Mouse (Mus musculus): ENCODE results near the gene Rdh8.
"Not testable (repeated sequence)": the region's sequence is repeated elsewhere in the genome, so short reads cannot be mapped to it uniquely, and the experiment has no call there.

Gene Rdh8

DNA sequence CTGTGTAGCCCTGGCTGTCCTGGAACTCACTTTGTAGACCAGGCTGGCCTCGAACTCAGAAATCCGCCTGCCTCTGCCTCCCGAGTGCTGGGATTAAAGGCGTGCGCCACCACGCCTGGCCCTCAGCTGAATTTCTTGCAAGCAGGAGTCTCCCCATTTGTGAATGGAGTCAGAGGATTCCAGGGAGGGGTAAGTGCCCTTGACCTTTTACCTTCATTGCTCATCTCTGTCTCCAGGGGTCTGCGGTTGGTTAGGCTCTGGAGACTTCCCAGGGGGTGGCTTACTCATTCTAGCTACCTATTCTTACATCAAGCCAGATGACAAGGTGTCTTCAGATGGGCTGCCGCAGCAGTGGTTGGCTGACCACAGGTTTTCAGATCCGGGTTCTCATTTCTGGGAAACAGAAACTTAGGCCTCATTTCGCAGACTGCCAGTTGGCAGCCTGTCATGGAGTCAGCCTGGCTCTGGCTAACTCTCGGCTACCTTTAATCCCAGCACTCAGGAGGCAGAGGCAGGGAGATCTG lies 17.2 kb downstream of the Rdh8 start:
- DNase-seq (ENCODE audit: low read depth, low spot score): not testable (repeated sequence)

- no peak for DNase-seq (ENCODE audit: low read depth, low spot score)
Observed at GRCm38 (mm10) chr9:20837184-20837947, 19.1 kb downstream of the Rdh8 start.

GRCm38 (mm10) chr9:20838931-20839330 lies 20.6 kb downstream of the Rdh8 start:
- no peak for DNase-seq (ENCODE audit: low read depth, low spot score)

DNA sequence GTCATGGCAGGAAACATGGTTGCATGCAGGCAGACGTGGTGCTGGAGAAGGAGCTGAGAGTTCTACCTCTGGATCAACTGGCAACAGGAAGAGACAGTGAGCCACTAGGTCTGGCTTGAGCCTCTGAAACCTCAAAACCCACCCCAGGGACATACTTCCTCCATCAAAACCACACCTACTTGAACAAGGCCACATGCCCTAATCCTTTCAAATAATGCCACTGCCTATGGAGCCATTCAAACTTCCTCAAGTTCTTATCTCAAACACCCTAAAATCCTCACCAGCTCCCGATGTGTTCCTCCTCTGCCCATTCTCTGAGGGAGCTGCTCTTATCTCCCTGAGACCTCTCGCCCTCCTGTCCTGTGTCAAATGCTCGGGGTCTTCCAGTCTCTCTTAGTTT lies 23.9 kb downstream of the Rdh8 start:
- no peak for DNase-seq (ENCODE audit: low read depth, low spot score)

- DNase-seq (ENCODE audit: low read depth, low spot score): no peak
Observed at GRCm38 (mm10) chr9:20842670-20843069, 24.4 kb downstream of the Rdh8 start.

DNA sequence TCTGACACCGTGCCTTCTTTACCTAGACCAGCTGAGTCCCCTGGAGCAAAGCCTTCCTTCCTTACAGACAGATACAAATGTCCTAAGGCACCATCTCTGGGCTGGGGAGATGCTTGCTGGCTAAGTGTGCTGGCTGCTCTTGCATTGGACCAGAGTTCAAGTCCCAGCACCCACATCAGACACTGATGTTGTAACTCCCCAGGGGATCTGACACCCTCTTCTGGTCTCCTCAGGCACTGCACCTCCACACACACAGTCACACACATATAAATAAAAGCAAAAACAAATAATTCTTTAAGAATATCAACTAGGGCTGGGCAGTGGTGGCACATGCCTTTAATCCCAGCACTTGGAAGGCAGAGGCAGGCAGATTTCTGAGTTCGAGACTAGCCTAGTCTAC lies 31.9 kb downstream of the Rdh8 start:
- DNase-seq (ENCODE audit: low read depth, low spot score): no peak

- no peak for DNase-seq (ENCODE audit: low read depth, low spot score)
Observed at GRCm38 (mm10) chr9:20857131-20857530, 38.8 kb downstream of the Rdh8 start.

DNA sequence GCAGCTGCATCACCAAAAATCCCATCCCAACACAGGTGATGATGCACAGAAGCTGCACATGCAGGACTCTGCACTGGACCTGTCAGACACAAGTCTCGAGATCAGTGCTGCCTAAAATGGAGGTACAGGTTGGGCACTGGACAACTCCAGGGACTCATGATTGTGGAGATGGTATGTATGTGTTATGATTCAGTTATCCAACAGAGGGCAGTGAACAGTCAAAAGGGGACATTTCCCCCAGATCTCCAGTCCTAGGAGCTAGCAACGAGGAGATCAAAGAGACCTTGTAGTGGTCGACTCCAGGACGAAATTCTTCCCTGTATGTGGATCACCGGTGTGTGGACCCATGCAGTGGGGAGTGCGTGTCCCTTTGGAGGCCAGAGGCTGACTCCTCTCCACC lies 41.6 kb downstream of the Rdh8 start:
- no peak for DNase-seq (ENCODE audit: low read depth, low spot score)

DNA sequence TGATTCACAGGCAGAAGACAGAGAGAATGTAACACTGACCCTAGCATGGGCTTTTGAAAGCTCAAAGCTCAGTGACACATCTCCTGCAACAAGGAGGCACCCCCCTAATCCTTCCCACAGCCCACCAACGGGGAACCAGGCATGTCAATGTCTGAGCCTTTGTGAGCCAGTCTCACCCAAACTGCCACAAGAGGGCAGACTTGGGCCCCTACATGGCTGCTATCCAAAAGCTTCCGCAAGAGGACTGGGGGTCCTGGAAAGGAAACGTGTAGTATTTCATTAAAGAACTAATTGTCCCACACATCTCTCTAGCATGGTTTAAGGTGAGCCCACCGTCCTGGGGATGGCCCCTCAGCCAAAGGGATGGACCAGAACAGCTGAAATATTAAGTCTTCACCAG lies 43.5 kb downstream of the Rdh8 start:
- no peak for DNase-seq (ENCODE audit: low read depth, low spot score)

GRCm38 (mm10) chr9:20862225-20862624 lies 43.9 kb downstream of the Rdh8 start:
- DNase-seq (ENCODE audit: low read depth, low spot score): no peak

DNA sequence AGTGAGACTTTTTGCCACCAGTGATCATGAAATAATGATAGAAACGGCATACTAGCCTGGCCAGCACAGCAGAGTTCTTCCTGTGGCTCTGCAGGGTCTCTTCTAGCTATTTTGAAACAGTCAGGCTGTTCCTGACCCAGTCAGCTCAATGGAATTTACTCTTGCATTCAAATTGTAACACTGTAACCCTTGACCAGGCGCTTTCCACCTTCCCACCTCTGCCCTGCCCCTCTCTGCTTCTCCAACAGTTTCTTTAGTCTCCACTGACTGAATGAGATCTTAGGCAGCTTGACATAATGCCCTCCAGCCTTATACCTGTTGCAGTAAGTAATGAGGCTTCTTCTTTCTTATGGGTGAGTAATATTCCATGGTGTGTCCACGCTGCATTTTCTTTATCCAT lies 48.6 kb downstream of the Rdh8 start:
- DNase-seq (ENCODE audit: low read depth, low spot score): no peak

DNA sequence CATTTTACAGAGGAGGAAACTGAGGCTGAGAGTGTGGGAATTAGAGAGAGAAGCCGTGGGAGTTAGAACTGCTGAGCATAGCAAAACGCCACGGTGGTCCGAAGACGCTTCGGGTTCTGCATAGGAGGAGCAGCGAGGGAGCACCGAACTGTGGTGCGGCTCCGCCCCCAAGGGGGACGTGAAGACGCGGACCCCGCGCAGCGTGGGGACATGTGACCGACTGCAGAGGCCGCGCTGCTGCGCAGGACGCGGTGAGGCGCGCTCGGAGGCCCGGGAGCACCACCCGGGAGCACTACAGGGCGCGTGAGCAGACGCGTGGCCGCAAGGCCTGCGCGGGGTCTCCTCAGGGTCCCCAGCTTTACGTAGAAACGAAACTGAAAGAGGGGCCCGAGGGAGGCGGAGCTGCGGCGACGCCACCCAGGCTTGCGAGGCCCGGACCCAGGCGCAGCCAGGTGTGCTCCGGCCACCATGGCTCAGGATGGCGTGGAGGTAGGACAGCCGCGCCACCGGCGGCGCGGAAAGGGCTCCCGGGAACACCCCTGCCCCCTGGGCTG lies 50.2 kb downstream of the Rdh8 start, which contains the start of gene A230050P20Rik:
A230050P20Rik (plus strand) TSS at position 195 of the 554 bp plus-strand sequence.
- no peak for DNase-seq (ENCODE audit: low read depth, low spot score)

DNA sequence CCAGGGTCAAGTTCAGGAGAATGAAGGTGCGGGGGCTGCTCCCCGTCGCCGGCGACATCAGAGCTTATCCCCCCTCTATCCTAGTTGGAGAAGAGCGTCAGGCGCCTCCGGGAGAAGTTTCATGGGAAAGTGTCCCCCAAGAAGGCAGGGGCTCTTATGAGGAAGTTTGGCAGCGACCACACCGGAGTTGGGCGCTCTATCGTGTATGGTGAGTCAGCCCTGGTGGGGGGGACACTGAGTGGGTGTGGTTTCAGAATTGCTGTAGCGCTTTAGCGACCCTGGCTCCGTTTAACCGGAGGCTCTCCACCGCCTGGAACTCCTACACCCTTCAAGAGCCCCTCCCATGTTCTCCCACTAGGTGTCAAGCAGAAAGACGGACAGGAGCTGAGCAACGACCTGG lies 50.9 kb downstream of the Rdh8 start:
- DNase-seq (ENCODE audit: low read depth, low spot score): no peak

DNA sequence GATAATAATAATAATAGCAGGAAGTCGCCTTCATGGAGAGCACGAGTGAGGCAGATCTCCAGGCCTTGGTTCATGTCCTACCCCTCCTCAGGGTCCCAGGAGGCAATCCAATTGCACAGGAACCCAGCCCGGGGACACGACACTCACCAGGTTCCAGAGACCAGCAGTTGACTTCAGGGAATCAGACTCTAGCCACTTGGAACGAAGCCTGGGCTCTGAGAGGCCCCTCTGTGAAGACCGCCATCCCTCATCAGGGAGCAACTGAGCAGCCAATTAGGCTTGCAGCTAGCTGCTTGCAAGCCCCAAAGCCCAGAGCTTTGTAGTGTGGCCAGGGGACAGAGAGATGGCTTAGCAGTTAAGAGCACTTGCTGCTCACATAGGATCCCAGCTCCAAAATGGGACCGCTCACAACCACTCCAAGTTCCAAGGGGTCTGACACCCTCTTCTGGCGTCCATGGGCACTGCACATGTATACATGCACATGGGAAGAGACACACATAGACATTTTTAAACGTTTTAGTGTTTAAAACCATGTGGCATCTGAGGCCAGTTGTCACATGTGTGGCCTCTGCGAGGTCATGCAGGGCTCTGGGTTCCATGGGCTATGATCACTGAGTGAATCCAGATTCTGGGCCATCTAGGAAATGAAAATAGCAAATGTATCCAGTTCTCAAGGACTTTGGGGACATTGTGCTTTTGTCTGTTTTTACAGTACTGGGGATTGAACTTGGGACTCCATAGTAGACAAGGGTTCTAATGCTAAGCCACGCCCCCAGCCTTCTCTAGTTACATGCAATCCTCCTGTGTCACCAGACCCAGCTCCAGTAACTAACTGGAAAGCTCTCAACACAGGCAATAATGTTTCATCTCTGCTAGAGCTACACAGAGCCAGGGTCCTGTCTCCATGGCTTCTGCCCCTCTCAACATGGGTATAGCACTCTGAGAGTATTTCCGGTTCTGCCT lies 52.2 kb downstream of the Rdh8 start:
- no peak for DNase-seq (ENCODE audit: low read depth, low spot score)

DNA sequence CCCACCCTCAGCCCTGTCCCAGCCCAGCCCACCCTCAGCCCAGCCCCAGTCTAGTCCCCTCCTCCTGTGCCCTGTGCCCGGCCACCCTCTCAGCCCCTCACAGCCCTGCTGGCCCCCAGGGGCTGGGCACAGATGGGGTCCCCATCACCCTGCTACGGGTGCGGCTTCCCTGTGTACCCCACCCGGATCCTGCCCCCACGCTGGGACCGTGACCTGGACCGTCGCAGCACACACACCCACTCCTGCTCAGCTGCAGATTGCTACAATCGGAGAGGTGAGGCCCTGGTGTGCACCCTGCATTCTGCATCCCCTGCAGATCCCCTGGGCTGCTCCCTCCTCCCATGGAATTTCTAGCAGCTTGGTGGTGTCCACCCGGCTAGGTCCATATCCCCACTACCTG lies 54.7 kb downstream of the Rdh8 start:
- DNase-seq (ENCODE audit: low read depth, low spot score): no peak

DNA sequence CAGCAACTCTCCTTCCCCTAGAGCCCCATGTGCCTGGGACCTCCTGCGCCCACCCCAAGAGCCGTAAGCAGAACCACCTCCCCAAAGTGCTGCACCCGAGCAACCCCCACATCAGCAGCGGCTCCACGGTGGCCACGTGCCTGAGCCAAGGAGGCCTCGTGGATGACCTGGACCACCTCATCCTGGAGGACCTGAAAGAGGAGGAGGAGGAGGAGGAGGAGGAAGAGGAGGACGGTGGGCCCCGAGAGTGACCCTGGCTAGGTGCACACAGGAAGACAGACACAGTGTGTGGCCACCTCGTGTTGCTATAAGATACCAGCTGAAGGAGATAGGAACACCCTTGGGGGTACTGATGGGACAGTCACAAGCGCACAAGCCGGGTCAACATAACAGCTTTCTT lies 55.2 kb downstream of the Rdh8 start:
- no peak for DNase-seq (ENCODE audit: low read depth, low spot score)

GRCm38 (mm10) chr9:20875021-20875790 lies 56.9 kb downstream of the Rdh8 start:
- no peak for DNase-seq (ENCODE audit: low read depth, low spot score)
